Mouse (Mus musculus): ENCODE data around the gene Mgat5. TPM values are rescaled to one million over a fixed set of nuclear protein-coding genes. Genes with fewer than 3 reads are reported as not detected.

Gene Mgat5
- polyA plus RNA-seq, 1 experiment from 2014 or later: 0.98 TPM

DNA sequence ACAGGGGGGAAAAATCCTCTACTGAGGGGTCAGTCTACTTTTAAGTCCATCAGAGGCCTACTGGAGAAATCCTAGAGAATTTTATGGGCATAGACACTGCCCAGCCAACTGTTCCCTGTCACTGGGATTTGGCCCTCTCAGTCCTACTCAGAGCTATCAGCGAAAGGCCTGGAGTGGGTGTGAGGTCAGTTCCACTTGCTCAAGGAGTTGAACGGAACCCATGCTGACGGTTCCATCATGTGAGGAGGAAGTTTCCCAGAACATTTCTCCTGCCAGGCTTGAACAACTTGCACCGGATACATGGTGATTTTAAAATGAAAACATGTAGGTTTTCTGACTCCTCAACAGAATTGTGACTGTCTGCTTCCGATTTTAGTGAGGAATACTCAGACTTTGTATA lies 20.2 kb downstream of the Mgat5 start:
- no peak overlapping the region for H3K4me2 ChIP-seq (ENCODE audit: low read depth, low read length)
- ATAC-seq (ENCODE audit: low read depth): no peak
- no peaks in the 10 kb centered on the region for H3K36me3 ChIP-seq (ENCODE audit: control insufficient read depth, insufficient read depth)
- WGBS (ENCODE audit: insufficient replicate concordance): 64% methylated on average over 5 of the region's 5 CpGs
- H3K27me3 ChIP-seq (ENCODE audit: control insufficient read depth, insufficient read depth, low read depth, low read length): no peaks in the 10 kb centered on the region
- no peak overlapping the region for H3K9ac ChIP-seq (ENCODE audit: low read depth, low read length)
- H3K4me3 ChIP-seq (ENCODE audit: low read depth, low read length): no peak overlapping the region
- no peaks in the 10 kb centered on the region for H3K4me1 ChIP-seq (ENCODE audit: control insufficient read depth, low read depth, low read length)
- H3K9me3 ChIP-seq (replicated peaks; ENCODE audit: control insufficient read depth, low read length): no peaks in the 10 kb centered on the region
- no peak overlapping the region for H3K27ac ChIP-seq (ENCODE audit: low read length)

DNA sequence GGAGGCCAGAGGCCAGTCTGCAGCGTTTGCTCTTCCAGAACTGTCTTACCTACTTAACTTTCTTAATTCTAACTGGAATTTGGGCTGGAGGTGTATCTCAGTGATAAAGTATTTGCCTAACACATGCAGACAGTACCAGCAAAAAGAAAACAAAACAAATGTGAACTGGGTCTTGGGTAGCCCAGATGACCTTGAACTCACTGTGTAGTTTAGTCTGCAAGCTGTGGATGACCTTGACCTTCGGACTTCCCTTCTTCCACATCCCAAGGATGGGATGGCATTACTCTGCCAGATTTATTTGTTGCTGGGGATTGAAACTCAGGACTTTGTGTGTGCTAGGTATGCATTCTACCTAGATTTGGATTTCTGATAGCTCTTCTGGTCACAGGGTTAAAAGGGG lies 24.2 kb downstream of the Mgat5 start:
- H3K9me3 ChIP-seq (replicated peaks; ENCODE audit: control insufficient read depth, low read length): no peaks in the 10 kb centered on the region
- no peak overlapping the region for H3K27ac ChIP-seq (ENCODE audit: low read length)
- no peaks in the 10 kb centered on the region for H3K27me3 ChIP-seq (ENCODE audit: control insufficient read depth, insufficient read depth, low read depth, low read length)
- no peaks in the 10 kb centered on the region for H3K36me3 ChIP-seq (ENCODE audit: control insufficient read depth, insufficient read depth)
- no peak overlapping the region for H3K9ac ChIP-seq (ENCODE audit: low read depth, low read length)
- ATAC-seq (ENCODE audit: low read depth): no peak
- H3K4me3 ChIP-seq (ENCODE audit: low read depth, low read length): no peak overlapping the region
- 59% methylated on average over 2 of the region's 2 CpGs for WGBS (ENCODE audit: insufficient replicate concordance)
- no peaks in the 10 kb centered on the region for H3K4me1 ChIP-seq (ENCODE audit: control insufficient read depth, low read depth, low read length)
- no peak overlapping the region for H3K4me2 ChIP-seq (ENCODE audit: low read depth, low read length)

GRCm38 (mm10) chr1:127230468-127230867 lies 25.7 kb downstream of the Mgat5 start:
- no peaks in the 10 kb centered on the region for H3K36me3 ChIP-seq (ENCODE audit: control insufficient read depth, insufficient read depth)
- H3K9me3 ChIP-seq (replicated peaks; ENCODE audit: control insufficient read depth, low read length): no peaks in the 10 kb centered on the region
- no peak overlapping the region for H3K9ac ChIP-seq (ENCODE audit: low read depth, low read length)
- no peak for ATAC-seq (ENCODE audit: low read depth)
- no peaks in the 10 kb centered on the region for H3K27me3 ChIP-seq (ENCODE audit: control insufficient read depth, insufficient read depth, low read depth, low read length)
- 11% methylated on average over 2 of the region's 2 CpGs for WGBS (ENCODE audit: insufficient replicate concordance)
- no peak overlapping the region for H3K27ac ChIP-seq (ENCODE audit: low read length)
- no peak overlapping the region for H3K4me3 ChIP-seq (ENCODE audit: low read depth, low read length)
- H3K4me1 ChIP-seq (ENCODE audit: control insufficient read depth, low read depth, low read length): no peaks in the 10 kb centered on the region
- H3K4me2 ChIP-seq (ENCODE audit: low read depth, low read length): no peak overlapping the region

DNA sequence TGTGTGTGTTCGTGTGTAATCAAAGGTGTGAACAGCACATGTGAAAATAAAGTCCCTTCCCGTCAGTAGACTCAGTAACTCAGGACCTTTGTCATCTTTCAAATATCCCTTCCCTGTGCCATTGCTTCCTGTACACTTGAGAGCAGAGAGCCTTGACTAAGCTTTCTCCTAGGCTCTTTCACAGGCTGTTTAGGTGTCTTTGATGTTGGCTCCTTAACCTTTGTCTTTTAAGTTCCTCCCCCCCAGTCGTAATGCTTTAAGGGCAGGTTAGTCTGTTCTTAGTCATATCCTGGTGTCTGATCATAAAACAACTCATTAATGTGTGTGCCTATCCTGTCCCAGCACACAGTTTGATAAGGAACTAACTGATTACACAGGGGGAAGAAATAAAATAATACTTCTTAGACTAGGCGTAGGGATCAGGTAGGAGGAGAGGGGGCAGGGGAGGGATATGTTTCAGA lies 28.4 kb downstream of the Mgat5 start:
- H3K4me3 ChIP-seq (ENCODE audit: low read depth, low read length): no peak overlapping the region
- H3K27me3 ChIP-seq (ENCODE audit: control insufficient read depth, insufficient read depth, low read depth, low read length): no peaks in the 10 kb centered on the region
- no peak overlapping the region for H3K27ac ChIP-seq (ENCODE audit: low read length)
- H3K36me3 ChIP-seq (ENCODE audit: control insufficient read depth, insufficient read depth): no peaks in the 10 kb centered on the region
- no peaks in the 10 kb centered on the region for H3K4me1 ChIP-seq (ENCODE audit: control insufficient read depth, low read depth, low read length)
- H3K9me3 ChIP-seq (replicated peaks; ENCODE audit: control insufficient read depth, low read length): no peaks in the 10 kb centered on the region
- no peak for ATAC-seq (ENCODE audit: low read depth)
- 45% methylated on average over 4 of the region's 4 CpGs for WGBS (ENCODE audit: insufficient replicate concordance)
- no peak overlapping the region for H3K9ac ChIP-seq (ENCODE audit: low read depth, low read length)
- H3K4me2 ChIP-seq (ENCODE audit: low read depth, low read length): no peak overlapping the region

DNA sequence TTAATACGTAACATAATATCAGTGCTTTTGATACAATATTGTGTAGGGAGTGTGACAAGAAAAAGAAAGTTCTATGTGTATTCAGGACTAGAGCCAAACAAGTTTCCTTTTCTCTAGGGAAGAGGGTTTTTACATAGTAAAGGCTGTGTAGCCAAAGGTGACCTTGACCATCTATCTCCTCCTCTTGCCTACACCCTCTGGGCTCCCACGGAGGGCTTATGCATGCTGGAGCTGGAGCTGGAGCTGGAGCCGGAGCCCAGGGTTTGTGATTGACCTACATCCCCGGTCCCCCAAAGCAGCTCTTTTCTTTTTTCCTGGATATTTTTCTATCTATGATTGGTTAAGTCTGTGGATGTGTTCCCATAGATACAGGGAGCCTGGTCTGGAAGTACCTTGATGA lies 30.3 kb downstream of the Mgat5 start:
- H3K9ac ChIP-seq (ENCODE audit: low read depth, low read length): no peak overlapping the region
- WGBS (ENCODE audit: insufficient replicate concordance): 70% methylated on average over 4 of the region's 4 CpGs
- no peak for ATAC-seq (ENCODE audit: low read depth)
- no peak overlapping the region for H3K27ac ChIP-seq (ENCODE audit: low read length)
- H3K4me3 ChIP-seq (ENCODE audit: low read depth, low read length): no peak overlapping the region
- no peaks in the 10 kb centered on the region for H3K4me1 ChIP-seq (ENCODE audit: control insufficient read depth, low read depth, low read length)
- H3K9me3 ChIP-seq (replicated peaks; ENCODE audit: control insufficient read depth, low read length): no peaks in the 10 kb centered on the region
- H3K4me2 ChIP-seq (ENCODE audit: low read depth, low read length): no peak overlapping the region
- H3K27me3 ChIP-seq (ENCODE audit: control insufficient read depth, insufficient read depth, low read depth, low read length): no peaks in the 10 kb centered on the region
- no peaks in the 10 kb centered on the region for H3K36me3 ChIP-seq (ENCODE audit: control insufficient read depth, insufficient read depth)

GRCm38 (mm10) chr1:127236396-127236795 lies 31.6 kb downstream of the Mgat5 start:
- ATAC-seq (ENCODE audit: low read depth): no peak
- no peak overlapping the region for H3K9ac ChIP-seq (ENCODE audit: low read depth, low read length)
- H3K36me3 ChIP-seq (ENCODE audit: control insufficient read depth, insufficient read depth): no peaks in the 10 kb centered on the region
- no peak overlapping the region for H3K4me3 ChIP-seq (ENCODE audit: low read depth, low read length)
- no peak overlapping the region for H3K4me2 ChIP-seq (ENCODE audit: low read depth, low read length)
- no peaks in the 10 kb centered on the region for H3K4me1 ChIP-seq (ENCODE audit: control insufficient read depth, low read depth, low read length)
- H3K9me3 ChIP-seq (replicated peaks; ENCODE audit: control insufficient read depth, low read length): no peaks in the 10 kb centered on the region
- 79% methylated on average over 8 of the region's 8 CpGs for WGBS (ENCODE audit: insufficient replicate concordance)
- H3K27me3 ChIP-seq (ENCODE audit: control insufficient read depth, insufficient read depth, low read depth, low read length): no peaks in the 10 kb centered on the region
- H3K27ac ChIP-seq (ENCODE audit: low read length): no peak overlapping the region

- 66% methylated on average over 6 of the region's 6 CpGs for WGBS (ENCODE audit: insufficient replicate concordance)
Measured at GRCm38 (mm10) chr1:127238871-127239314, 34.1 kb downstream of the Mgat5 start.

DNA sequence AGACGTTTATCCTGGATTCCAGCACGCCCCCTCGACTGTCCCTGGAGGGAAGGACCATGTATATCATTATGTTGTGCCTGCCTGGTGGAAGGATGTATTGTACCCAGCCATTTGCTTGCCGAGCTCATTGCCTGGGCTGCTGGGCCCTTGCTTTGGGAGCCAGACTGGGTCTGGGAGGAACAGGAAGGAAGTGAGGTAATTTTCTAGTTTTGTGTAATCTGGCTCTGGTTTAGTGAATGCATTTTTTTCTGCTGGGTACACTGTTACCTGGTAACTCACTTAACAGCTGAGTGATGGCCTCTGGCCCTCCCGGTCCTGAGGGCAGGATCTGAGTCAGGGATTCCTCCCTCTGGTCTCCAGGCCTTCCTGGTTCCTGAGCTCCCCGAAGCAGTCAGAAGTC lies 35.1 kb downstream of the Mgat5 start:
- H3K9ac ChIP-seq (ENCODE audit: low read depth, low read length): no peak overlapping the region
- 20% methylated on average over 6 of the region's 6 CpGs for WGBS (ENCODE audit: insufficient replicate concordance)

More at GRCm38 (mm10) chr1:127238871-127239314, 34.1 kb downstream of the Mgat5 start:
- Histone ChIP-seq H3K4me1 (ENCODE audit: control insufficient read depth, low read depth, low read length) (no peaks in the 10 kb centered on the region; the same call in 1 of the 2 replicates), H3K27me3 (ENCODE audit: control insufficient read depth, insufficient read depth, low read depth, low read length) (no peaks in the 10 kb centered on the region), H3K4me3 (ENCODE audit: low read depth, low read length) (no peak overlapping the region), H3K4me2 (ENCODE audit: low read depth, low read length) (no peak overlapping the region), H3K36me3 (ENCODE audit: control insufficient read depth, insufficient read depth) (no peaks in the 10 kb centered on the region), H3K9me3 (replicated peaks; ENCODE audit: control insufficient read depth, low read length) (no peaks in the 10 kb centered on the region), H3K9ac (ENCODE audit: low read depth, low read length) (no peak overlapping the region), H3K27ac (ENCODE audit: low read length) (no peak overlapping the region)
- no peak for ATAC-seq (ENCODE audit: low read depth)

DNA sequence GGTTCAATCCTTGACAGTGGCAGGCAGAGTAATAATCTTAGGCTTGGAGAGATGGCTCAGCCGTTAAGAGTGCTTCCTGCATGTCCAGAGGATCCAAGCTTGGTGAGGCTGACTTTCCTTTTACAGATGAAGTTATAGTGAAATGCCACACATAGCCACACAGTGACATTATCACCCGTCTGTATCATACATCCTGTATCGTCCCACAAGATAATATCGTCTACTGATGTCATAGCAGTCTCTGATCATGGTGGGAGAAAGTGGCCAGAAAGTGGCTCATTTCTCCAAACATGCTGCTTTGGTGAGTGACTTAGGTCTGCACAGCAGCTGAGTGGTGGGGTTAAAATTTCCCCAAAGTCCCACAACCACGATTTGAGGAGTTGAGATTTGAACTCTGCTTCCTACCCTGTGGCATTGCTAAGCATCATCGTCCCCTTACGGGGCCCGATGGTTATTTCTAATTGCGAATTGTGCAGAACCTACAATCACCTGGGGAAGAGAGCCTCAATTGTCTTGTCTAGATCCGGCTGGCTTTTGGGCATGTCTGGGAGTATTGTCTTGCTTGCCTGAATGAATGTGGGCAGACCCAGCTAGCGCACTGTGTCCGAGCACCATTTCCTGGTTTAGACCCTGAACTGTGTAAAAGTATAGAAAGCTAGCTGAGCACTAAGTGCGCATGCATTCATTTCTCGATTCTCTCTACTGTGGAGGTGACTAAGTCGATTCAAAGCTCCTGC lies 37.5 kb downstream of the Mgat5 start:
- Histone ChIP-seq H3K9ac (ENCODE audit: low read depth, low read length) (no peak overlapping the region), H3K27me3 (ENCODE audit: control insufficient read depth, insufficient read depth, low read depth, low read length) (no peaks in the 10 kb centered on the region), H3K4me2 (ENCODE audit: low read depth, low read length) (peak overlapping the region; percentile 7; the same call in 1 of the 2 replicates), H3K27ac (ENCODE audit: low read length) (peak overlapping the region; percentile 54), H3K36me3 (ENCODE audit: control insufficient read depth, insufficient read depth) (no peaks in the 10 kb centered on the region), H3K4me3 (ENCODE audit: low read depth, low read length) (no peak overlapping the region), H3K9me3 (replicated peaks; ENCODE audit: control insufficient read depth, low read length) (no peaks in the 10 kb centered on the region), H3K4me1 (ENCODE audit: control insufficient read depth, low read depth, low read length) (no peaks in the 10 kb centered on the region; the same call in 1 of the 2 replicates)
- ATAC-seq (ENCODE audit: low read depth): peak; percentile 34; the same call in 1 of the 2 replicates
- WGBS (ENCODE audit: insufficient replicate concordance): 35% methylated on average over 15 of the region's 15 CpGs

More for the DNA sequence above, 35.1 kb downstream of the Mgat5 start:
- H3K4me2 ChIP-seq (ENCODE audit: low read depth, low read length): no peak overlapping the region
- H3K4me1 ChIP-seq (ENCODE audit: control insufficient read depth, low read depth, low read length): no peaks in the 10 kb centered on the region; the same call in 1 of the 2 replicates
- H3K27me3 ChIP-seq (ENCODE audit: control insufficient read depth, insufficient read depth, low read depth, low read length): no peaks in the 10 kb centered on the region
- H3K9me3 ChIP-seq (replicated peaks; ENCODE audit: control insufficient read depth, low read length): no peaks in the 10 kb centered on the region
- H3K27ac ChIP-seq (ENCODE audit: low read length): no peak overlapping the region
- H3K4me3 ChIP-seq (ENCODE audit: low read depth, low read length): no peak overlapping the region
- no peaks in the 10 kb centered on the region for H3K36me3 ChIP-seq (ENCODE audit: control insufficient read depth, insufficient read depth)
- peak; percentile 30 for ATAC-seq (ENCODE audit: low read depth)
